In the genomic region with DNA sequence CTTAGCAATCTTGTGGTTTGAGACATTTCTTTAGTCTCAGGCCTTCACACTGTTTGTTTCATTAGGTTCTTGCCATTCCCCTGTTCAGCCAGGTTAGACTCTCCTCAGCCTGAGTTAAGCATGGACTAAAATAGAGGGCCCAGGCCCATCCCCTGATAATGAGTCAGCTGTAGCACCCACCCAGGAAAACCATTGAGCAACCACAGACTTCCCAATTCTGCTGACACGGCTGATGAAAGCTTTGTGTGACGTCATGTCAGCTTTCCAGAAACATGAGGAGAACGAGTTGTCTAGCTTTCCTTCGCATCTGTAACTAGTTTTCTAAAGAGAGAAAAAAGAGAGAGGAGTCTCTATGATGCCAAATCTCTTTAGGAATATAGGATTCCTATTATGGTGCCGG, we compare ENCODE assay signal across 20 mouse cellular contexts.
DNase-seq lines count a peak whose midpoint lies in the region; ATAC-seq and TF ChIP-seq lines count a peak whose summit lies in the region.
"Had no signal": no experiment of that assay in that cellular context is flagged by ENCODE, and none has a peak within 500 bp of the region (broad histone marks: within the 10 kb centered on the region; RNA-seq: fewer than 3 reads in every experiment).

No protein-coding gene starts in this region.

- H3K9ac ChIP-seq in midbrain, embryonic 11.5 days (ENCODE audit: low read length): no peak overlapping the region
- H3K9ac ChIP-seq: embryonic facial prominence, embryonic 15.5 days; kidney, embryonic 15.5 days; lung, embryonic 14.5 days; neural tube, embryonic 12.5 days had no signal

- no peaks in the 10 kb centered on the region for H3K9me3 ChIP-seq in midbrain, embryonic 11.5 days (ENCODE audit: control insufficient read depth, low read length)
- H3K9me3 ChIP-seq: embryonic facial prominence, embryonic 15.5 days; kidney, embryonic 15.5 days; midbrain, embryonic 10.5 days; neural tube, embryonic 12.5 days had no signal

- no peak overlapping the region for H3K4me2 ChIP-seq in midbrain, embryonic 11.5 days
- H3K4me2 ChIP-seq: embryonic facial prominence, embryonic 15.5 days; kidney, embryonic 15.5 days; lung, embryonic 14.5 days; neural tube, embryonic 12.5 days had no signal

- no peaks in the 10 kb centered on the region for H3K36me3 ChIP-seq in midbrain, embryonic 11.5 days (ENCODE audit: control insufficient read depth, insufficient read depth, low read length)
- H3K36me3 ChIP-seq: embryonic facial prominence, embryonic 15.5 days; kidney, embryonic 15.5 days; midbrain, embryonic 10.5 days; neural tube, embryonic 12.5 days had no signal

- TF ChIP-seq POLR2A in lung, adult 2 months (IDR thresholded peaks at IDR 0.05; ENCODE audit: borderline replicate concordance, extremely low read depth, low read depth, low read length): no peak

- no peaks in the 10 kb centered on the region for H3K27me3 ChIP-seq in midbrain, embryonic 11.5 days (ENCODE audit: control insufficient read depth, insufficient read depth, low read length)
- H3K27me3 ChIP-seq: embryonic facial prominence, embryonic 15.5 days; kidney, embryonic 15.5 days; neural tube, embryonic 12.5 days had no signal

- WGBS in lung, adult 2 months: 70% methylated on average over 5 of the region's 5 CpGs
- WGBS in midbrain, embryonic 11.5 days: 90% methylated on average over 5 of the region's 5 CpGs

- no peak overlapping the region for H3K27ac ChIP-seq in midbrain, embryonic 11.5 days (ENCODE audit: low read depth, low read length)
- H3K27ac ChIP-seq: embryonic facial prominence, embryonic 15.5 days; hindbrain, postnatal 0 days; kidney, embryonic 15.5 days; midbrain, embryonic 10.5 days; neural tube, embryonic 12.5 days had no signal

- no peak overlapping the region for H3K4me3 ChIP-seq in lung, adult 2 months (replicated peaks; ENCODE audit: extremely low read depth, low read depth, low read length)
- H3K4me3 ChIP-seq in midbrain, embryonic 11.5 days (ENCODE audit: low read depth, low read length): no peak overlapping the region
- H3K4me3 ChIP-seq: embryonic facial prominence, embryonic 15.5 days; kidney, embryonic 15.5 days; midbrain, embryonic 10.5 days; neural tube, embryonic 12.5 days had no signal

- no peak for TF ChIP-seq CTCF in lung, adult 2 months (IDR thresholded peaks at IDR 0.05; ENCODE audit: insufficient read depth, low read length)

- H3K4me1 ChIP-seq in lung, adult 2 months (ENCODE audit: control insufficient read depth, insufficient read depth, low read length): no peaks in the 10 kb centered on the region; the same call in 1 of the 2 replicates
- no peaks in the 10 kb centered on the region for H3K4me1 ChIP-seq in midbrain, embryonic 11.5 days (ENCODE audit: control insufficient read depth, insufficient read depth, low read length)
- H3K4me1 ChIP-seq: kidney, embryonic 15.5 days; midbrain, embryonic 10.5 days; neural tube, embryonic 12.5 days had no signal

- no peak for ATAC-seq in midbrain, embryonic 11.5 days (ENCODE audit: low FRiP score)
- ATAC-seq: hindbrain, postnatal 0 days; intestine, postnatal 0 days had no signal

- DNase-seq in lung, postnatal 14 days: peak; percentile 24
- DNase-seq in lung, adult 2 months: no peak
- peak; percentile 26 for DNase-seq in adipocyte (ENCODE audit: low spot score)
- DNase-seq in lung, postnatal 36 days: peak; percentile 65
- no peak for DNase-seq in layer of hippocampus, postnatal 10 days (ENCODE audit: low spot score in 2 of 2)
- DNase-seq in midbrain, embryonic 11.5 days (ENCODE audit: low spot score, missing footprints): no peak
- no peak for DNase-seq in urinary bladder, adult 2 months (ENCODE audit: low spot score)
- DNase-seq: adrenal gland, adult 2 months; cerebellum, adult 9-11 months; gastrocnemius, postnatal 14 days; left cerebral cortex, postnatal 4 days; liver; lung, embryonic 14.5 days; thymus, postnatal 25 days had no signal

Comparison
In these comparisons a context has a peak if more than half of its experiments do, and no peak if none do; other contexts are left out.
1. DNase-seq: peak in lung, postnatal 14 days (single experiment), adipocyte (single experiment) and lung, postnatal 36 days (single experiment); none in lung, adult 2 months (single experiment), layer of hippocampus, postnatal 10 days (0 of 2), midbrain, embryonic 11.5 days (single experiment) and urinary bladder, adult 2 months (single experiment).